Mouse (Mus musculus) right cerebral cortex, postnatal 25 days (tissue): ENCODE data around the gene Extl1.
"Not testable (repeated sequence)": the region's sequence is repeated elsewhere in the genome, so short reads cannot be mapped to it uniquely, and the experiment has no call there.

ENCODE experiments used
- DNase-seq: peaks from one replicate; pipeline ENCODE4 v3.0.0; 2022

Extl1 gene

GRCm38 (mm10) chr4:134349829-134350228 lies 33.8 kb downstream of the Extl1 start:
- DNase-seq: no peak

GRCm38 (mm10) chr4:134348545-134348944 lies 35.1 kb downstream of the Extl1 start:
- DNase-seq: no peak

- no peak for DNase-seq
These were observed 35.6 kb downstream of the Extl1 start for GRCm38 (mm10) chr4:134348078-134348477.

GRCm38 (mm10) chr4:134345802-134346201 lies 37.8 kb downstream of the Extl1 start:
- DNase-seq: no peak

- no peak for DNase-seq
These were observed 39.0 kb downstream of the Extl1 start for GRCm38 (mm10) chr4:134344620-134345019.

GRCm38 (mm10) chr4:134343071-134344031 lies 40.3 kb downstream of the Extl1 start, which contains the start of gene Slc30a2:
Gene Slc30a2, plus strand, starts transcription at chr4:134343181.
- DNase-seq: no peak

- no peak for DNase-seq
These were observed 41.4 kb downstream of the Extl1 start for GRCm38 (mm10) chr4:134342213-134342779.

- not testable (repeated sequence) for DNase-seq
These were observed 42.4 kb downstream of the Extl1 start for GRCm38 (mm10) chr4:134341231-134341630.

- no peak for DNase-seq
These were observed 53.4 kb downstream of the Extl1 start for GRCm38 (mm10) chr4:134330281-134330680.

GRCm38 (mm10) chr4:134328832-134329231 lies 54.8 kb downstream of the Extl1 start:
- DNase-seq: no peak

- no peak for DNase-seq
These were observed 55.5 kb downstream of the Extl1 start for GRCm38 (mm10) chr4:134328151-134328550.

- DNase-seq: no peak
These were observed 56.7 kb downstream of the Extl1 start for GRCm38 (mm10) chr4:134326859-134327530.

GRCm38 (mm10) chr4:134324655-134325054 lies 59.0 kb downstream of the Extl1 start:
- DNase-seq: no peak

GRCm38 (mm10) chr4:134321524-134321923 lies 62.1 kb downstream of the Extl1 start:
- no peak for DNase-seq

- no peak for DNase-seq
These were observed 64.0 kb downstream of the Extl1 start for GRCm38 (mm10) chr4:134319674-134320073.

- DNase-seq: no peak
These were observed 64.6 kb downstream of the Extl1 start for GRCm38 (mm10) chr4:134319074-134319473.

- DNase-seq: no peak
These were observed 67.3 kb downstream of the Extl1 start for GRCm38 (mm10) chr4:134316390-134316789.

GRCm38 (mm10) chr4:134315470-134315869 lies 68.2 kb downstream of the Extl1 start:
- DNase-seq: no peak

- no peak for DNase-seq
These were observed 68.8 kb downstream of the Extl1 start, which contains the start of gene Trim63 for GRCm38 (mm10) chr4:134314876-134315275. Gene Trim63, plus strand, starts transcription at chr4:134315120.

- no peak for DNase-seq
These were observed 69.5 kb downstream of the Extl1 start for GRCm38 (mm10) chr4:134314081-134314655.

GRCm38 (mm10) chr4:134312901-134313300 lies 70.7 kb downstream of the Extl1 start:
- no peak for DNase-seq

GRCm38 (mm10) chr4:134312341-134312740 lies 71.3 kb downstream of the Extl1 start:
- DNase-seq: no peak

GRCm38 (mm10) chr4:134311784-134312183 lies 71.9 kb downstream of the Extl1 start:
- no peak for DNase-seq
